Mouse (Mus musculus): ENCODE results near the gene Lrrc43.

DNA sequence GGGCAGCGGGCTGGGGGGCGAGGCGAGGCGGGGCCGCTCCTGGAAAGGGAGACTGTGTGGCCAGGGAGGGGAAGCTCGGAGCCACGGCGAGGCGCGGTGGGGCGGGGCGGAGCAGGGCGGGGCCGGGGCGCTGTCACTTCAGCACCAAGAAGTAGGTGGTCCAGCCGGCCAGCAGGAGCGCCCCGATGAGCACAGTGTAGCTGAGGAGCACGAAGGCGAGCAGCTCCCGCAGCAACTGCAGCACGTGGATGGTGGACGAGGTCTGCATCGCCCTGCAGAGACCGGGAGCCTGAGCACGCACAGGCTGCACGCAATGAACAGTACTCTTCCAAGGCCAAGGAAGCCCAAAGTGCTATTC lies 35.3 kb downstream of the Lrrc43 start:
- TF ChIP-seq CHD2 (IDR thresholded peaks at IDR 0.05; ENCODE audit: low read length) = no peak
- TF ChIP-seq CTCF (conservative IDR thresholded peaks at IDR 0.05 in 1 of 2, IDR thresholded peaks at IDR 0.05 in 1 of 2; ENCODE audit: low read depth in 2 of 2, low read length in 2 of 2) = no peak
- no peak for TF ChIP-seq EP300 (IDR thresholded peaks at IDR 0.05; ENCODE audit: low read length)
